Mouse (Mus musculus) bone marrow, adult 2 months (tissue): ENCODE results near the gene Gm21981. TPM values are rescaled to one million over a fixed set of nuclear protein-coding genes. Genes with fewer than 3 reads are reported as not detected.

Source experiments
- H3K27ac ChIP-seq: fragments of 200-500 bp; 2 replicates; pipeline ENCODE4 v1.5.1; 2012; ENCODE audit warnings: low read depth, mild to moderate bottlenecking, control low read depth, inconsistent platforms, low read length; ENCODE audit not compliant: control insufficient read depth, poor library complexity, insufficient read depth
- H3K4me1 ChIP-seq: fragments of 200-500 bp; 2 replicates; pipeline ENCODE4 v1.6.1; 2011; ENCODE audit warnings: low read length; ENCODE audit not compliant: control insufficient read depth, insufficient read depth
- H3K4me3 ChIP-seq: fragments of 200-500 bp; replicated peaks from 2 replicates; pipeline ENCODE3; 2011; ENCODE audit warnings: mild to moderate bottlenecking, low read depth, low read length, control low read depth; ENCODE audit not compliant: control insufficient read depth
- CTCF ChIP-seq: fragments of 200-500 bp; IDR thresholded peaks from 2 replicates; pipeline ENCODE4 v1.5.1; 2011; ENCODE audit warnings: low read length, control low read depth; ENCODE audit not compliant: control insufficient read depth, insufficient read depth
- POLR2A ChIP-seq: fragments of 200-500 bp; IDR thresholded peaks from 2 replicates; pipeline ENCODE4 v1.6.1; 2011; ENCODE audit warnings: low read depth, mild to moderate bottlenecking, control low read depth, low read length, borderline replicate concordance; ENCODE audit not compliant: control insufficient read depth
- WGBS: fragments of 180-500 bp; shearing (Covaris S2); methylation state at CpG from one replicate; pipeline ENCODE4 v1.1.7; 2018; 5-methylcytosine and 5-hydroxymethylcytosine counted together
- polyA plus RNA-seq: library from polyadenylated mRNA; stranded (reverse); fragments of >200 nt; gene quantifications from 2 replicates; pipeline ENCODE4 v1.2.4, GENCODE M21; 2011; ENCODE audit warnings: low replicate concordance; ENCODE audit not compliant: missing spikeins, insufficient read depth, insufficient read length

Gene Gm21981
- polyA plus RNA-seq, 1 experiment: not detected

DNA sequence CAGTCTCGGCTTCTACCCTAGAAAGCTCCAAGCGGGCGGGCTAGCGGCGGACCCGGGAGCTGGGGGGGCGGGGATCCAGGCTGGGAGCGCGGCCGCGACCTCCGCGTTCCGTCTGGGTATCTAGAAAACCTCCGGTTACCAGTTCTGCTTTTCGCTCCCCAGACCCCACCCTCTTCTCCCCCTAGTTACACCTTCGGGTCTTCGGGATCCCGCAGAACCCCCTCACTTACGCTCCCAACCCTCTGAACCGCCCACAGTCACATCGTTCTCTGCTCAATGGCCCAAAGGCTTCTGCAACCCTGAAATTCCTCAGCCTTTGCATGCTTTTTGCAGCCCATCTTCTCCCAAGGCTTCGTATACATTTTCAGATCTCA lies 1.1 kb upstream of the Gm21981 start:
- Histone ChIP-seq H3K4me3 (peak overlapping the region; percentile 9), H3K27ac (no peak overlapping the region; the same call in 1 of the 2 replicates), H3K4me1 (no peaks in the 10 kb centered on the region)
- under 1% methylated on average over 23 of the region's 23 CpGs for WGBS
- TF ChIP-seq CTCF (no peak), POLR2A (no peak)

DNA sequence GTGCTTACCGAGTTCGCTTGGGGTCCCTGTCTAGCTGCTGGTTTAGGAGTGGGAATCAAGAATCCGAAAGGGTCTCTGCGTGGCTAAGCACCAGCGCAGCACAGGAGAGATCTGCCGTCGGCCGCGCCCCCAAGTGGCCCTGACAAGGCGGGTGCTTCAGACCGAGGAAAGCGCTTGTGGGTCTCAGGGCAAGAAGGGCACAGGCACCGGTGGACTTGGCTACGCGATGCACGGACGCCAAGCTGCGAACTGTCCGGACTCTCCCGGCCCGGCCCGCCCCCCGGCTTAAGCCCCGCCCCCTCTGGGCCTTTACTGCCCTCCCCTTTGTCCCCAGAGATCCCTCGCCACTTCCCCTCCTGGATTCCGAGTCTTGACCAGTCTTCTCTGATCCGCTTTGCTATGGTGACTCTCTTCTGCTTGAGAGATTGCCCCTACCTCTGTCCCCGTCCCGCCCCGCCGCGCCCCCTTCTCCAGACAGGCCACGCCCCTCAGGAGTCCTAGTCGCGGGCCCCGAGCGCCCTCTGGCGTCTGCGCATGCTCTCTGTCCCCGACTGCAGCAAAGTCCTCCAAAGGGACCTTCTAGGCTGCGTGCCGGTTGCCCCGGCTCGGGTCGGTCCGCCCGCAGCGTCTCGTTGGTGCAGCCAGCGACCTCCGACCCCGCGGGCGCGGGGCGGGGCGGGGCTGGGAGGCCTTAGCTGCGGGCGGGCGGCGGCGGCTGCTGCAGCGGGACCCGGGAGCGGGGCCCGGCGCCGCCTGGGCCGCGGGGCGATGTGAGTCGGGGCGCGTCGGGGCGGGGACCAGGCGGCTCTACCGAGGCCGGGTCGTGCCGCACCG lies 465 bp upstream of the Gm21981 start, which contains the start of gene Prickle4:
Gene Prickle4, minus strand, starts transcription at position 234 of the 834 bp plus-strand sequence.
- H3K4me3 ChIP-seq: peak within 1 kb of the TSS; percentile 88
- WGBS: 1% methylated on average over 80 of the region's 82 CpGs
- H3K27ac ChIP-seq: peak within 1 kb of the TSS; percentile 35; the same call in 1 of the 2 replicates
- TF ChIP-seq CTCF (peak; percentile 86), POLR2A (peak; percentile 22; the same call in 1 of the 2 replicates)
- H3K4me1 ChIP-seq: no peaks in the 10 kb centered on the region

DNA sequence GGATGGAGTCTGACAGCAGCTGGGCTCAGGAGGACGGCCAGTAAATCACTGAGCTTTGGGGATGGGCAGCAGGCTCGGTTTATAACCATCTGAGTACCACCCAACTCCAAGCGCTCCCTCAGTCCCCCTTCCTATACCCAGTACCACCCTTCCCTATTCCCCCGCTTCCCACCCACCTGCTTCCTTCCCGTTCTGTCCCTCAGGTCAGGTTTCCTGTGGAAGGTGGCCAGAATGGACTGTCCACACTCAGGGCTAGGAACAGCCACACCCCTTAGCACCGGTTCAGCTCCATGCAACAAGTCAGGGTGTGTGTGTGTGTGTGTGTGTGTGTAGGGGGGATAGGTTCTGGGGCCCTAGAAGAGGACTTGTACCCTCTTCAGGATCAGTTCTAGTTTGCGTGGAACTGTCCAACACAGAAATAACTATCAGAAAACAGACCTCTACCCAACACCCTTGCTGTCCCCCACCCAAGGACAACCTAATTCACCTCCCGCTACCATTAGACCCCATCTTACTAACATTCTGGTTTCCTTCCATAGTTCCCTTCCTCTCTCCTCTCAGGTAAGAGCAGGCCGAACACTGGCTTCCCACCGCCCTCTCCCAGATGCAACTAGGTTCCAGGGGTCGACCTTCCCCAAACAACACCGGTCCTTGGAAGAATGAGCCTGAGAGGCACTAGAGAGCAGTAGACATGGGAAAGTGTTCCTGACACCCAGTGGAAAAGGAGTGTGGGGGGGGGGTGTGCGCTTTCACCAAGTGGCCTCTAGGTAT lies 399 bp downstream of the Gm21981 start:
- TF ChIP-seq CTCF (no peak), POLR2A (no peak)
- H3K4me3 ChIP-seq: peak overlapping the region; percentile 88
- no peaks in the 10 kb centered on the region for H3K4me1 ChIP-seq
- H3K27ac ChIP-seq: no peak overlapping the region
- WGBS: 71% methylated on average over 13 of the region's 13 CpGs

DNA sequence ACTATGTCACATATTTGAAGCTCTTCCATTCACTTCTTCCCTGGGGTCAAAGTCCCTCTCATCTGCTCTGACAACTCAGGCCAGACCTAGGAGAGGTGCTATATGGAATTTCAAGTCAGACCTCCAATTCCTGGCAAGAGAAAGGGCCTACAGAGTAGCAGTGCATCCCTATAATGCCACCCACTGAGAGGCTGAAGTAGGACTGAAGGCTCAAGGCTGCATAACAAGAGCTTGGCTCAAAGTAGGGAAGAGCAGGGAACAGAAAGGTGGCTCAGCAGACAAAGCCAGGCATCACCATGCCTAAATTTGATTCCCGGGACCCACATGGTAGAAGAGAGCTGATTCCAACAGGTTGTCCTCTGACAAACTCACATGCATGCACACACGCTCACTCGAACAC lies 2.6 kb downstream of the Gm21981 start:
- no peak overlapping the region for H3K4me3 ChIP-seq
- H3K27ac ChIP-seq: no peak overlapping the region
- WGBS: 95% methylated on average over 3 of the region's 3 CpGs
- TF ChIP-seq CTCF (no peak), POLR2A (no peak)
- no peaks in the 10 kb centered on the region; the same call in 1 of the 2 replicates for H3K4me1 ChIP-seq

DNA sequence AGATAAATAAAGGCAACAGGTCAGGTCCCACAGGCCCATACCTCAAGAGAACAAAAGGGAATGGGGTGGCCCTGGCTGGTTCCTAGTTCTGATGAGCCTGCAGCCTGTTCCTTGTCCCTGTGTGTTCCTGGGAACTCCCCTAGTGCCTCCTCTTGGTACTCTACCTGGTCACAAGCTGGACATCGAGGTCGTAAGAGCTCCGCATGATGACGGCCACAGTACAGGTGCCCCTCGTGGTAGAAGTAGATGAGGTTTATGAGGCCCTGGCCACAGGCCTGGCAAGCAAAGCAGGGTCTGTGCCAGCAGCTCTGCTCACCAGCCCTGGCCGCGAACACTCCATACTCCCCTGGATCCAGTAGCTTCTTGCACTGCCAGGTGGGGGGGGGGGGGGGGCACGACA lies 4.4 kb downstream of the Gm21981 start:
- H3K4me3 ChIP-seq: no peak overlapping the region
- TF ChIP-seq CTCF (no peak), POLR2A (no peak)
- no peak overlapping the region for H3K27ac ChIP-seq
- WGBS: 87% methylated on average over 8 of the region's 8 CpGs
- H3K4me1 ChIP-seq: no peaks in the 10 kb centered on the region; the same call in 1 of the 2 replicates

DNA sequence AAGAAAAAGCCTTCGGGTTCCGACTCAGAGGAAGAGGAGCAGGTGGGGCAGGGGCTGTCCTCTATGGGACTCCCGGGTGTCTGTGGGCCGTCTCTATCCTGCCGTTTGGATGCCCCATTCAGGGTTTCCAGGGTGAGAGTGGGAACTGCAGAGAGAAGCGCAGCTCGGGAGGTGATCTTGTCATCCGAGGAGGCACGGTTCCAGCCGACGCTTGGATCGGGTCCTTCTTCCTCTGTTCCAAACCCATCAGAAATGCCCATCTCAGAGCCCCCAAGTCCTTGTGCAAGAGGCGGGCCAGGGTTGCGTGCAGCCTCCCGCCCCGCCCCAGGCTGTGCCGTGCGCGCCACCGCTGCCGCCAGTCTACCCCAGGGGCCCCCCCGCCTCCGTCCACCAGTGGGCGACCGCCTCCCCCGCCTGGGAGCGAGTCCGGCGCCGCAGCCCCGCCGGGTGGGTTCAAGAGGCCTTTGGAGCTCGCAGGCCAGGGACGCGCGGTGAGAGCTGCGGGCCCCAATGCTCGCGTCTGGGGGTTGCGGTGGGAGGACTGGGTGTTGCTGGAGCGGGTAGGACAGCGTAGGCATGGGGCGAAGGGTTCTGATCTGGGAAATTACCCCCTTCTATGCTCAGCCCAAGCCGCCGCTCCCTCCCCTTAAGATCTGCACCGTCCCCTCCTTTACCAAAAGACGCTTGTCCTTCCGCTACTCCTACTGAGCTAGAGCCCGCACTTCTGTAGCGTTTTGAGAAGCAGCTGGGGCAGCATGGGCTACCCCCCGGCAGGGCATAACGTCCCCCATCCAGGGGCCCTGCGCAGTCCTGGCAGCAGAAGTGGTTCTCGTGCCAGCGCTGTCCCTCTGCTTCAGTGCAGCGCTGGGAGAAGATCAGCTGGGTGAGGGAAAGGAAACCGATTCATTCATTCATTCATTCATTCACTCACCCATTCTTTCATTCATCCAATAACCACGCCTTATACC lies 5.4 kb downstream of the Gm21981 start, which contains the start of gene Frs3:
Gene Frs3, plus strand, starts transcription at position 423 of the 968 bp plus-strand sequence.
- TF ChIP-seq POLR2A: no peak; the same call in 1 of the 2 replicates
- no peak for TF ChIP-seq CTCF
- WGBS: 2% methylated on average over 58 of the region's 58 CpGs
- Histone ChIP-seq H3K4me3 (peak within 1 kb of the TSS; percentile 91), H3K27ac (peak within 1 kb of the TSS; percentile 84), H3K4me1 (no peaks in the 10 kb centered on the region; the same call in 1 of the 2 replicates)

DNA sequence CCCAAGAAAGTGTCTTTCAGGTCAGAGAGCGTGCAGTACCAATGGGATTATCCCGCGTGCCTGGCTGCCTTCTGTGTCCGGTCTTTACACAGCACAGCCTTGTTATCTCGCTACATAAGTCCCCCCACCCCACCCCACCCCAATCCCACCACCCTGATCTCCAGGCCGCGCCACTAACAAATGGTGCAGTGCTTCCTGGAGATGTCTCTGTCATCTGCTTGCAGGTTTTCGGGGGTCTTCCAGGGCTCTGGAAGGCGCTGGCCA lies 6.0 kb downstream of the Gm21981 start, which contains the start of gene Tomm6:
Gene Tomm6, minus strand, starts transcription at position 43 of the 264 bp plus-strand sequence.
- Histone ChIP-seq H3K27ac (peak within 1 kb of the TSS; percentile 84), H3K4me1 (no peaks in the 10 kb centered on the region; the same call in 1 of the 2 replicates), H3K4me3 (peak within 1 kb of the TSS; percentile 91)
- WGBS: 2% methylated on average over 9 of the region's 9 CpGs
- no peak for TF ChIP-seq CTCF
- no peak for TF ChIP-seq POLR2A
